Mouse (Mus musculus): ENCODE data around the gene Secisbp2. TPM values are rescaled to one million over a fixed set of nuclear protein-coding genes. Genes with fewer than 3 reads are reported as not detected.

Gene Secisbp2
- total RNA-seq, 1 experiment from 2014 or later: 20.4 TPM

GRCm38 (mm10) chr13:51732097-51732664 lies 80.7 kb downstream of the Secisbp2 start:
- DNase-seq: no peak

Other genes starting within 250 kb of the Secisbp2 start
- 14.6 and 21.0 TPM in 2 replicates for gene S1pr3, start 243.1 kb upstream of the Secisbp2 start, total RNA-seq (2021)
- gene Shc3, start 82.3 kb upstream of the Secisbp2 start, total RNA-seq (2021): 1.1 and 1.9 TPM in 2 replicates
- gene Cks2, start 6.5 kb upstream of the Secisbp2 start, total RNA-seq (2021): 27.0 and 29.6 TPM in 2 replicates
- gene Sema4d, start 142.1 kb downstream of the Secisbp2 start, total RNA-seq (2021): 9.5 and 20.0 TPM in 2 replicates
- gene Gadd45g, start 195.0 kb downstream of the Secisbp2 start, total RNA-seq (2021): 51.7 and 63.2 TPM in 2 replicates

All from adrenal gland, postnatal 14 days (tissue).